Mouse (Mus musculus): ENCODE measurements around the gene Nfia.

GRCm38 (mm10) chr4:97765341-97766020, 7.1 kb upstream of the Nfia start:
- TF ChIP-seq CTCF (IDR thresholded peaks at IDR 0.05; ENCODE audit: borderline replicate concordance, insufficient read depth, low read depth, low read length) (no peak), POLR2A (IDR thresholded peaks at IDR 0.05; ENCODE audit: borderline replicate concordance, insufficient read depth, low read length) (no peak)
